Mouse (Mus musculus) erythroid progenitor cell, adult 5-6 weeks (primary cell): ENCODE data around the gene Ndufa4l2. TPM values are rescaled to one million over a fixed set of nuclear protein-coding genes. Genes with fewer than 3 reads are reported as not detected.

ENCODE experiments used
- ATAC-seq: replicated peaks from 2 replicates; pipeline ENCODE4 v1.8.0; 2016; ENCODE audit warnings: moderate number of reproducible peaks, mild to moderate bottlenecking, moderate TSS enrichment, inconsistent platforms; ENCODE audit not compliant: poor library complexity, low FRiP score, severe bottlenecking
- total RNA-seq, 2 experiments: library from RNA; stranded (forward) in 1 of 2; stranded (reverse) in 1 of 2; fragments of 150-400 nt in 1 of 2; fragments of 186-747, 209-891 nt in 1 of 2; gene quantifications; 2 replicates each; pipeline versions ENCODE4 v1.2.3 to v1.2.4; 2015 to 2017; ENCODE audit warnings: low replicate concordance in 2 of 2

The Ndufa4l2 gene
- total RNA-seq (2015; ENCODE audit: low replicate concordance), result not detected in 2 replicates
- total RNA-seq (2017; ENCODE audit: low replicate concordance), result not detected in 2 replicates

DNA sequence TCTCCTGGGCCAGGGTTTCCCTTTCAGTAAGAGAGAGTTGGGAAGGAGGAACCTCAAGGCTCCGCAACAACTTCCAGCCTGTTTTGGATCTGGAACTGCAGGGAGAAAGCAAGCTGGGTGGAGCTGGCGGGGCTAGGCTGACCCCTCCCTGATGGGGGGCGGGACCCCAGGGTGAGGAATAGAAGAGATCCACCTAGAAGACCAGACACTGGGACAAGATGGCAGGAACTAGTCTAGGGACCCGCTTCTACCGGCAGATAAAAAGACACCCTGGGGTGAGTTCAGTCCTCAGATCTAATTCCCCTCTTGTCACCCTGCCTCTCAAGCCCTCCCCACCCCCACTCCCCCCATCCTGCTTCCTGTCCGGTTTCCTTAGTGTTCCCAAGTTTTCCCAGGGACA lies at the start of gene Ndufa4l2:
Gene Ndufa4l2 (plus strand): TSS at position 204 of the 400 bp plus-strand sequence.
- ATAC-seq, result no peak

DNA sequence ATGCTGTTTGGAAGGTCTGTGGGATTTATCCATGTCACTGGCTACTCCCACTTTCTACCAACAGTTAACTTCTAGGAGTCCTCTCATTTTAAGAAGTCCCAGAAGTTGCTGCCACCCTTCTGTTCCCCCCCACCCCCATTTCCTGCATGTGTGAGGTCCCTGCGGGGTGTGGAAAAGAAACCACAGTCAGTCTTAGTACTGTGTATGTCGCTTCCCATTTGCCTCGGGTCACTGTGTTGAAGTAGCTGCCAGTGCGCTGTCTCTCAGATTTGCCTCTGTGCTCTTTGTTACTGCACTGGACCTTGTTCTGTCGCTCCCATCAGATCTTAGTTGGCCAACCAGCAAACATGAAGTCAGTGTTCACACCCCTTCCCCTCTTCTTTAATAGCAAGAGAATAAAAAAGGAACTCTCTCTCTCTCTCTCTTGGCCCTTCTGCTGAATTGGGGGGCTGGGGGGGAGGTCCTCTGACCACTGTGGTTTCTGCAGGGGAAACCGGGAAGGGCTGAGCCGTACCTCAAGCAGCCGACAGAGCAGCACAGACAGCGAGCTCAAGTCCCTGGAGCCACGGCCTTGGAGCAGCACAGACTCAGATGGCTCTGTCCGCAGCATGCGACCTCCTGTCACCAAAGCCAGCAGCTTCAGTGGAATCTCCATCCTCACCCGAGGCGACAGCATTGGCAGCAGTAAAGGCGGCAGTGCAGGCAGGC lies 43.3 kb upstream of the Ndufa4l2 start:
- no peak for ATAC-seq

DNA sequence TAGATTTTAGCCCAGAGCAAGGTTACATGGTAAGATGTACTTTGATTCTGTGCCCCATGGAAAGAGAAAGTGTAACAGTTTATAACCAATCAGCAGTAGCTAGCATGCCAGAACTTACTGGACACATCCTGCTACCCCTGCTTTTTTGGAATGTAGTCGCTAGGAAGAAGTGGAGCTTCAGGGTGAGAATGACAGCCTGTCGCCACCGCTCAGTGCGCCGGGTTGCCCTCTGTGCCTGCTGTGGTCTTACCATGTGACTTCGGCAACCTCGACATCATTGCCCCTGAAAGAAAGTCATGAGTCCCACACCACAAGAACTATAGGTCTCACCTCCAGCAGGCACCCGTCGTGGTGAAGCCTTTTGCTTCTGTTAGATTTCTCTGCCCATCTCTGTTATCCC lies 42.0 kb upstream of the Ndufa4l2 start:
- no peak for ATAC-seq

DNA sequence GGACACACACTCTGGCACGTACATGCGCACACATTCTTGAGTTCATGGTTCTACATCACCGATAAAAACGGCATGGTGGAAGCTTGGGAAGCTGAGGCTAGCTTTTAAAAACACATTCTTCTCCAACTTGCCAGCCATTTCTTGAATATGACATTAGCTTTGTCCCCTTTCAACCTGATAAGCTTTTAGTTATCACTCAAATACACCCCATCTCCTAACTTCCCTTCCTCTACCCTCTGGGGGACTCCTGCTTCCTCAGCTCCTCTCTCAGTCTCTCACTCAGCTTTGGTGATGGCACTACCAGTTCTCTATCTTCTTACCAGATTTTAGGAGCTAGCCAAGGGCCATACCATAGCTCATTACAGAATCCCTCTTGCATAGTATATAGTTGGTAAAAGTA lies 39.6 kb upstream of the Ndufa4l2 start:
- ATAC-seq, result no peak

DNA sequence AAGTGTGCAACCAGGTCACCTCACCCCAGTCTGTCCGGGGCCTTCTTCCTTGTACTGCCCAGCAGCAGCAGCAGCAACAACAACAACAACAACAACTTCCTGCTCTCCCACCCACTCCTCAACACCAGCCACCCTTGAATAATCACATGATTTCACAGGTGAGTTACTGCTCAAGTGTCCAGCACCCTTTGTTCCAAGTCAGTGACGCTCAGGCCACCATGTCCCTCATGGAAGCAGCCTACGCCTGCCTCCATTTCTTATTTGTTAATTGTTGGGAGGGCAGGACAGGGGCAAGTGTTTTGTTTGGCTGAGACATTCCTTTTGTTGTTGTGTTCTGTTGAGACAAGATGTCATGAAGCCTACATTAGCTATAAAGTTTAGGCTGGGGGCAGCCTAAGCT lies 38.2 kb upstream of the Ndufa4l2 start:
- no peak for ATAC-seq

DNA sequence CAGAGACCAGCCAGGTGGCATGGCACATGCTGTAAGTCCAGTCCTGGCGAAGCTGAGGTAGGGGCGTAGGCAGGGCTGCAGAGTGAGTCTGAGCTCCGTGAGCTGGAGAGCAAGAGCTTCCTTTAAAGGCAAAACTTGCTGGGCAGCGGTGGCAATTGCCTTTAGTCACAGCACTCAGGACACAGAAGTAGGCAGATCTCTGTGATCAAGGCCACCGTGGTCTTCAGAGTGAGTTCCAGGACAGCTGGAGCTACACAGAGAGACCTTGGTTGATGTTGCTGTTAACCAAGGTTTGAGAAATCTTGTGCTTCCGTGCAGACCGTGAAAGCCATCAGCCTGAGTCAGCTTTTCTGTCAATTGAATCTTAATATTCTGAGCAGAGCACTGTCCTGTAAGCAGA lies 37.5 kb upstream of the Ndufa4l2 start:
- no peak for ATAC-seq

DNA sequence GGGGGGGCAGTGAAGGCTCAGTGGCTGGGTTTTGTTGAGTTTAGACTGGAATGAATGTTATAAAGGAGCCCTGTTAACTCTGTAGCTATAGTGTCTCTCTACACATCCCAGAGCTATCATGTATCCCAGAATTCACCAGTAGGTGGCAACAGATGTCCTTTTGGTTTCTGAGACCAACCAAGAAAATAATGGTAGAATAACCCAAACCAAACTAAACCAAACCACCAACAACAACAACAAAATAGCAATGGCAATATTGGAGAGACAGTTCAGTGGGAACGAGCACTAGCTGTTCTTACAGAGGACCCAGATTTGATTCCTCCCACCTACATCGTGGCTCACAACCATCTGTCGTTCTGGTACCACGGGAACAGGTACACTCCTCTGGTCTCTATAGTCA lies 35.6 kb upstream of the Ndufa4l2 start:
- ATAC-seq, result no peak

DNA sequence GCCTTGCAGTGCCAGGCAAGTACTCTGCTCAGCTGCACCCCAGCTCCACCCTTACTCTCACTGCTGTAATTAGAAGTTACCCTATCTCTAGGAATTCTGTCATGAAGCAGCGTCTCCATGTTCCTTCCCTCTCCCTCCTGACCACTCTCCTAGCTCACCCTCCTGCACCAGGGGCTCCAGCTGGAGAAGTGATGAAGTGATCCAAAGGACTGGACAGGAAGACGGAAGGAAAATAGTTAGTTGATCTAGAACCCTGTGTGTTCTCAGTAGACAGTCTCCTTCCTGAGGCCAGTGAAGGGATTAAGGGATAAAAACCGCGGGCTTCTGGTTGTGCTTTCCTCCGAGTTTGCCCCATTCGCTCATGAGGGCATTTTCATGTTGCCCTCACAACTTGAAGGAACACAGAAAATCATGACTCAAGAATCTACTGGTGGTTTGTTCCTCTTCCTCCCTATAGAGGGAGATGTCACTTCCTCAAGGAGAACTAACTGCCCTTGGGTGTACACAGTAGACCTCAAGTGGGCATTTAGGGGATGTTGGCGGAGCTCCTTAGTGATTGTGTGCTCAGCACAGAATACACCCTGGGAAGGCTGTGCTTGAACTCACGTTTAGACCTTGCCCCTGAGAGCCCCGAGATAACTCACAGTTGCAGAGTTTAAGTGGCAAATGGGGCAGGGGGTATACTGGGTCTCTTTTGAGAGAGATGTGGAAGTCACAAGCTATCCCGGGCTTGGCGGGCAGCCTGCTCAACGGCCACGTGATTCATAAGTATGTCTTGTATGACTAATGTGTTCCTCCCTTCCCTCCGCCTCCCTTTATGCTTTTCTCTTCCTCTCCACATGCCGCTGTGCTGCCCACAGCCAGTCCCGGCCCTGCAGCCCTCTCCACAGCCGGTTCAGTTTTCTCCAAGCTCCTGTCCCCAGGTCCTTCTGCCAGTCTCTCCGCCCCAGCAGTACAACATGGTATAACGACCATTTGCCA lies 33.6 kb upstream of the Ndufa4l2 start:
- no peak for ATAC-seq

DNA sequence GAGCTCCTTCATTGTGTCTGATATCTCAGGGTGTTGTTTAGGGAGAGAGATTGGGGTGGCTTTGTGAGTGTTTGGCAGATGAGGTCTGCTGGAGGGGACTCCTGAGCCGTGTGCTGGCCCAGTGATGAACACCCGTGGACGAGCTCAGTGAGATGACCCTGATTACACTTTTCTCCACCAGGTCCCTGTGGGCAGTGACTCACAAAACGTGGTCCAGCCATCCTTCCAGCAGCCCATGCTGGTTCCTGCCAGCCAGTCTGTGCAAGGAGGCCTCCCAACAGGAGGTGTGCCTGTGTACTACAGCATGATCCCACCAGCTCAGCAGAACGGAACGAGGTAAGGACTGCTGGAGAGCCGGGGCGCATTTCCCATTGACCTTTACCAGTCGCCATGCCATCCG lies 29.5 kb upstream of the Ndufa4l2 start:
- no peak for ATAC-seq

DNA sequence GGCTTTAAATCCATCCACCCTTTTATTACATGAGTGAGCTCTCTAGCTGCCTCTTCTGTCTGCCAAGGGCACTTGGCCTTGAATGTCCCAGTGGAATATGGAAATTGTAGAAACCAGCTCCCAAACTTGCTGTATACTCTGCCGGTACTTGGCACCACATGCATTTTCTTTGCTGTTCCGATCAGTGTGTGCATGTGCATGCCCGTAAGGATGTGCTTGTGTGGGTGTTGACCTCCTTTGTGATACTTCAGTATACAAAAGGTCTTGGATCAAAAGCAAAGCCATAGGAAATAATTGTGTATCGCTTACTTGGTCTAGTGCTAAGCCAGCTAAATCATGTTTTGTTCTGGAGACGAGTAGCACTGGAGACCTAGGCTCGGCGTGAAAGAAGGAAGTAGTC lies 25.9 kb upstream of the Ndufa4l2 start:
- no peak for ATAC-seq

DNA sequence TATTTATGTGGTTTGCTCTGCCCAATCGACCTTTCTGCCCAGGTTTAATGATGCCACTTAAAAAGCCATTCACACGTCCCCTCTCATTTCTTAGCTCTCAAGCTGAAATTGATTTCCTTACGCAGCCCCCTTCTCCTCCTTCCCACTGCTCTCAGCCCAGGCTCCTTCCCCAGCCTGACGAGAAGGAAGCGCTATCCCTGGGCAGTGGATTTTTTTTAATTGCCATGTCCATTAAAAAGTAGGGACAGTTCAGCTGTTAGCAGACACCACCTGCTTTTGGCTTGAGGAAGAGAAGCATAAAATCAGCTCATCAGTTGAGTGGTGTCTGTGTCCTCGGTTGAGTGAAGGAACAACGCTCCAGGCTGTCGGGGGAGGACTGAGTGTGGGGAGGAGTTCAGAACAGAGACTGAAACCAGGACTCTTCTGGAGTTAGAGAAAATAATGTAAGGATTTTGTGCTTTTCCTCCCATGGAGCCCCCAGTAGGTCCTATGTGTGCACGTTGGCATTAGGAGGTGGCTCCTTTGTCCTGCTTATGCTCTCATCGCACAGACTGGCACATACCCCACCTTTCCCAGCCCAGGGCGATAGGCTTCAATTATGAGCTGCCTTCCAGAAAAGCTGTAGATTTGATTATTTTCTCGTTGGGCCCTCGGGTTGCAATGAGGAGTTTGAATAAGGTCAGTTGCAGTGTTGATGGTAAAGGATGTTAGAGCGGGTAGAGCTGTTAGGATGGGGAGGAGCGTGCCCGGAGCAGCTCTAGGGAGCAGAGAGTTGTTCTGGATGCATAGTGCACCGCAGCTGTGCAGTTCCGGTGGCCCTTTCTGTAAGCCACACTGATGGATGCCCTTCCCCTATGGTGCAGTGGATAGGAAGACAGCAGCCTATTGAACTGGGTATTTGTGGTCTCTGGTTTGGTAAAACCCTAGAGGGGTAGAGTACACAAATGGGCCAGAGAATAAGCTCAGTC lies 24.3 kb upstream of the Ndufa4l2 start:
- no peak for ATAC-seq

DNA sequence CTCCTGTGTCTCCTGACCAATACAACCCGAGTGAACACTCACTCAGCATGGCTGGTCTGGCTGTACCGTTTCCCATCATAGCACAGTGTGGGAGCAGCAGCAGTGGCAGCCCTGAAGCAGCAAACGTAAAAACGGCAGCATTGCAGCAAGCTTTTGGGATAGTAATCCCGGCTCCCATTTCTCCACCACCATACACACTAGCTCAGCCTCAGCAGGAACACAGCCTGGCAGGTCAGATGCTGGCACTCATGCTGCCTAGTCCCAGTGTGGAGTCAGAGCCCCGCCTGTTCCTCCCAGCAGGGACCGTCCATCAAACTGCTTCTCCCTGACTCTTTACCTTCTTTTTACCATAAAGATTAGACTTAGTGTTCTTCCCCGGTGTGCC lies 23.6 kb upstream of the Ndufa4l2 start:
- no peak for ATAC-seq

DNA sequence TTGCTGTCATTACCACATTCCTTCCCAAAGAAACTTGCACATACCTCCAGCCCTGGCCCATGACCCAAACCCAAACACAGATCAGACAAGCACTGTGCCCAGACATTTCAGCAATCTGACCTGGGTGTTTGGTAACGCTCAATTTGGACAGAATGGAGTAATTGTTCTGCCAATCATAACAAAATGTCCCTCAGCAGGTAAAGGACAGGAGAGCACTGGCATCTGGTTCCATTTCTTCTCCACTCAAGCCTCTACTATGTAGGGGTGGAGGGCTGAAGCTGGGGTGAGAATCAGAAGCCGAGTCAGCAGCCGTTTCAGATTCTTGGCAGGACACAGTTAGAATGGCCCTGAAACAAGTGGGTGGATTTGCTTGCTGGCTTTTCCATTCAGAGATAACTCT lies 22.6 kb upstream of the Ndufa4l2 start:
- no peak for ATAC-seq

DNA sequence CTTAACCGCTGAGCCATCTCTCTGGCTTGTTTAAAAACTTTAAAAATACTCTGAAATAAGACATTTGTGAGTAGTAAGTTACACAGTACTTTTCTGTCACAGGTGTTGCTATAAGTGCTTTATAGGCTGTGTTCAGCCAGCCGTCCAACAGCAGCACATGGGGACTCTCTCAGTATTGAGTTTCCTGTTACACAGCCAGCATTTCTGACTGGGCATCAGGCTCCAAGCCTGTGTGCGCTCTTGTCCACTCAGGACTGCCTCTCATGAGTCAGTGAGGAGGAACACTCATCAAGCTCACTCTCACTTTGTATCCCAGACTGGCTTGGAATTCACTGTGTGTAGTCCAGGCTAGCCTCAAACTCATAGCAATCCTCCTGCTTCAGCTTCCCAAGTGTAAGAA lies 18.6 kb upstream of the Ndufa4l2 start:
- no peak for ATAC-seq

DNA sequence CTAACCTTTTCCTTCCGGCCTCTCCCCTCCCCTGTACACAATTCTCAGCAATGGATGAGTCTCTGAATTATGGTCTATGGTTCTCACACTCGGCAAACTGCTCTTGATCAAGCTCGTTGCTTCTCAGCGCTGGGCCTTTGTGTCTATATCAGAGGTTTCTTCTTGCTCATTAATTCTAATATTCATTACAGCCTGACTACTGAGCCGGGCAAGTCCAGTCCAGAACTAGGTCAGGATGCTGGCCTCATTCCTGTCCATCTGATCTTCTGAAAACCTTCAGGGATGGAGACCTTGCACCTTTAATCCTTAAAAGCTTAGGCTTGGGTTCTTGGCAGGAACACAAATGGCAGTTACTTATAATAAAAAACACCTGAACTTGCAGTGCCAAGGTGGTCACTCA lies 15.3 kb upstream of the Ndufa4l2 start:
- ATAC-seq, result no peak

DNA sequence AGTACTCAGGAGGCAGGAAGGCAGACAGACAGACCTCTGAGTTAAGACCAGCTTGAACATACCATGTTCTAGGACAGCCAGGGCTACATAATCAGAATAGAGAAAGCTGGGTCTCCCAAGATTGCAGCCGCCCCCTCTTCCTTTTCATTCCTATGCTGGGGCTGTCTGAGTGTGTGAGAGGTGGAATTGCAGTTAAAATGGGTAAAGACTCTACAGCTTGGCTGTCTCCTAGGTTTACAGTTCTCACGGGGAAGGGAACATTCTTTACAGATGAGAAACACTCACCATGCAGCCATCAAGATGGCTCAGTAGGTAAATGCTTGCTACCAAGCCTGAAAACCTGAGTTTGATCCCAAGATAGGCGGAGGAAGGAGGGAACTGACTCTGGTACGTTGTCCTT lies 14.7 kb upstream of the Ndufa4l2 start:
- ATAC-seq, result no peak

DNA sequence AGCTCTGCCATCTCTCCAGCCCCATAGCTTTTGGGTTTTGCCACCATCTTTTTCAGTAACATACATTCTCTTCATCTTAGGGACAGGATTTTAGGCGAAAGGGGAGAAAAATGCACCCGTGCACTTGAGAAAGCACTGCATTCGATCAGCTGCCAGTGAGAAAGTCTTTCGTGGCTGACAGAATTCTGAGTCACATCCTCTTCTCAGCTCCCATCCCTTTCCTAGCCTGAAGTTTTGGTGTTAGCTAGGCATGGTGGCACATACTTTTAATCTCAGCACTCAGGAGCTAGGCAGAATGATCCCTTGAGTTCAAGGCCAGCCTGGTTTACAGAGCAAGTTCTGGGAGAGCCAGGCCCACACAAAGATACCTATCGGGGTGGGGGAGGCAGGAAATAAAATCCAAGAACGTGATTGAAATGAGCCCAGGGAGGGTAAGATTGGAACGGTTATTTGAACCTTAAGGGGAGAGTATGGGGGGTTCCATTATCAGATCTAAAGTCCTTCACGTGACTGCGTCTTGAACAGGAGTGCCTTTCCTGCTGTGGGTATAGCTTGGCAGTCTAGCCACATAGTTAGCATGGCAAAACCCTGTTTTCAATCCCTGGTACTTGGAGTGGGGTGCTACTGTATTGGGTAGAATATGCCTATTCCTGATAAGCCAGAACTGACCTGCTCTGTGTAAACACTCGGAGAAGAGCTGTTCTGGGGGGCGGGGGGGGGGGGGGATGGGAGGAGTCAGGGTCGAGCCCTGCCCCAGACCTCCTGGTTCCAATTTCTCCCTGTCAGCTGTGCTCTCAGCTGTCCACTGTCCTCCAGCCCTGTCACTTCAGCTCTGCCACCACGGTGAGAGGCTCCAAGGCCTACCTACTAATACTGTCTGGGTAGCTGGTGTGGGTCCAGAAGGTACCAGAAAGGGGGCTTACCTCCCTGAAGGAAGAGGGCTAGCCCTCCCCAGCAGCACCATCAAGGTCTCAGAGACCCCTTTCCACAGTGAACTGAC lies 13.6 kb upstream of the Ndufa4l2 start, which contains the start of gene Stac3:
Gene Stac3 (plus strand): TSS at position 793 of the 1,000 bp plus-strand sequence.
- no peak for ATAC-seq

DNA sequence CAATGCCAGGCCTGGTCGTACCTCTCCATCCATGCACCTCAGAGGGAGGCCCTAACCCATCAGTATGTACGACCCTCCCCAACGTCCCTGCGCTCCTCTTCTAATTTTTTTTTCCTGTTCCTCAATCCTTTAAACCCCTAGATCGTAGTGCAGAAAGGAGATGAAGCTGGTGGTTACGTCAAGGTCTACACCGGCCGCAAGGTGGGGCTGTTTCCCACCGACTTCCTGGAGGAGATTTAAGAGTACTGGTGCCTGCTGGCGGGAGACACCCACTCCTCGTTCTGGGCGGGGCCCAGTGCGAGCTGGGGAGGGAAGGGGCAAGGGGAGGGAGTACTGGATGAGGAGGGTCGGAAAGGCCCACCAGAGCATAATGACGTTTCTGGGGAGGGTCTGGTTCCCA lies 6.5 kb upstream of the Ndufa4l2 start:
- ATAC-seq, result no peak
